Mouse (Mus musculus) A20 (cell line): ENCODE data around the gene Ssxb2.
"Not testable (repeated sequence)": the region's sequence is repeated elsewhere in the genome, so short reads cannot be mapped to it uniquely, and the experiment has no call there.

Source experiments
- DNase-seq: peaks from one replicate; pipeline ENCODE4 v3.0.0-alpha.2; 2011; ENCODE audit warnings: low read depth, low spot score

Gene Ssxb2

GRCm38 (mm10) chrX:8461626-8462025, at the start of gene Ssxb2:
Gene Ssxb2 (minus strand): TSS chrX:8461726.
- not testable (repeated sequence) for DNase-seq

GRCm38 (mm10) chrX:8413005-8413404, 48.5 kb downstream of the Ssxb2 start, which contains the start of gene Ssxb1:
Gene Ssxb1 (plus strand): TSS chrX:8413305.
- not testable (repeated sequence) for DNase-seq
